Mouse (Mus musculus) midbrain, embryonic 10.5 days (tissue): ENCODE results near the gene Olfr521. TPM values are rescaled to one million over a fixed set of nuclear protein-coding genes. Genes with fewer than 3 reads are reported as not detected.
"Not testable (repeated sequence)": the region's sequence is repeated elsewhere in the genome, so short reads cannot be mapped to it uniquely, and the experiment has no call there.

Source experiments
- DNase-seq: peaks from one replicate; pipeline ENCODE4 v3.0.0-alpha.2; 2017; ENCODE audit warnings: low spot score
- H3K27ac ChIP-seq: fragments of 300-500 bp; sonication (generic); replicated peaks from 2 replicates; pipeline ENCODE4 v1.5.1; 2016; ENCODE audit warnings: mild to moderate bottlenecking
- H3K27me3 ChIP-seq: fragments of 300-500 bp; sonication (generic); 2 replicates; pipeline ENCODE4 v1.6.1; 2016; ENCODE audit warnings: low read depth, mild to moderate bottlenecking; ENCODE audit not compliant: poor library complexity, severe bottlenecking
- H3K36me3 ChIP-seq: fragments of 300-500 bp; sonication (generic); 2 replicates; pipeline ENCODE4 v1.6.1; 2016; ENCODE audit warnings: mild to moderate bottlenecking, moderate library complexity
- H3K4me1 ChIP-seq: fragments of 300-500 bp; sonication (generic); 2 replicates; pipeline ENCODE4 v1.6.1; 2016
- H3K4me3 ChIP-seq: fragments of 300-500 bp; sonication (generic); 2 replicates; pipeline ENCODE4 v1.5.1; 2016; ENCODE audit warnings: mild to moderate bottlenecking, moderate library complexity
- H3K9me3 ChIP-seq: fragments of 300-500 bp; sonication (generic); replicated peaks from 2 replicates; pipeline ENCODE4 v1.6.1; 2016; ENCODE audit warnings: mild to moderate bottlenecking
- WGBS: fragments of 180-500 bp; shearing (Covaris S2); methylation state at CpG from one replicate; pipeline ENCODE4 v1.1.7; 2016; 5-methylcytosine and 5-hydroxymethylcytosine counted together
- polyA plus RNA-seq: library from polyadenylated mRNA; unstranded; fragments of >200 nt; fragmentation: Nextera tagmentation; extraction: Ambion mirVana; gene quantifications from 2 replicates; pipeline ENCODE4 v1.2.1, GENCODE M21; 2016

Gene Olfr521
- polyA plus RNA-seq: not detected in 2 replicates

DNA sequence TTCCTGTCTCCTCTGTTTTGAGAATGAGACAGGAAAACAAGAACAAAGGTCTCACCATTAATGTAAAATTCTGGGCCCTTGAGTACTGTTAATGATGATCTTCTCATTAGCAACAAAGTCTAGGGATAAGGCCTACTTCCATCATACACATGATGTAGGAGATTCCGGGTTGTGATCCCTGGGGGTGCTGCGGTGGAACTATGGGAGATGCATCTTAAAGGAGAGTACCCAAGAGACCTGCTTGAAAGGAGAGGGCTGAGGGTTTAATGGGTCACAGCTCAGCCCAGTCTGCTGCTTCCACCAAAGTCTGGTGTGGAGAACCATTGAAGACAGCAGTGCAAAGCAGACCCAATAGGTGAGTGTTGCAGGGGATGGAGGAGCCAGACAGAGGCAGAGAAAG lies at the start of gene Olfr521:
TSS of gene Olfr521 (plus strand) at position 301 of the 400 bp plus-strand sequence.
- Histone ChIP-seq H3K4me1 (no peaks in the 10 kb centered on the region), H3K4me3 (no peak within 1 kb of the TSS), H3K9me3 (peaks cover 29% of the 10 kb centered on the region), H3K27me3 (no peaks in the 10 kb centered on the region), H3K27ac (no peak within 1 kb of the TSS), H3K36me3 (no peaks in the 10 kb centered on the region)
- no peak for DNase-seq
- 90% methylated on average over 2 of the region's 2 CpGs for WGBS

GRCm38 (mm10) chr7:99716536-99716935 lies 46.8 kb upstream of the Olfr521 start:
- DNase-seq: no peak
- H3K27me3 ChIP-seq: no peaks in the 10 kb centered on the region
- no peaks in the 10 kb centered on the region for H3K9me3 ChIP-seq
- H3K36me3 ChIP-seq: no peaks in the 10 kb centered on the region
- H3K4me3 ChIP-seq: no peak overlapping the region
- H3K27ac ChIP-seq: no peak overlapping the region
- 87% methylated on average over 2 of the region's 2 CpGs for WGBS
- no peaks in the 10 kb centered on the region for H3K4me1 ChIP-seq

- Histone ChIP-seq H3K27me3 (no peaks in the 10 kb centered on the region), H3K4me3 (no peak within 1 kb of the TSS), H3K4me1 (no peaks in the 10 kb centered on the region), H3K27ac (no peak within 1 kb of the TSS), H3K36me3 (no peaks in the 10 kb centered on the region), H3K9me3 (peaks cover 14% of the 10 kb centered on the region)
- peak; percentile 1 for DNase-seq
- 85% methylated on average over 2 of the region's 2 CpGs for WGBS
Observed at GRCm38 (mm10) chr7:99729973-99730372, 33.3 kb upstream of the Olfr521 start, which contains the start of gene Olfr520. Olfr520 (plus strand) TSS chr7:99730273.

GRCm38 (mm10) chr7:99734612-99735011 lies 28.7 kb upstream of the Olfr521 start:
- 91% methylated on average over 2 of the region's 2 CpGs for WGBS
- Histone ChIP-seq H3K4me1 (peaks cover 7% of the 10 kb centered on the region), H3K4me3 (no peak overlapping the region), H3K27ac (no peak overlapping the region), H3K9me3 (no peaks in the 10 kb centered on the region), H3K27me3 (no peaks in the 10 kb centered on the region), H3K36me3 (no peaks in the 10 kb centered on the region)
- no peak for DNase-seq

GRCm38 (mm10) chr7:99735491-99735890 lies 27.8 kb upstream of the Olfr521 start:
- not testable (repeated sequence) for H3K27me3 ChIP-seq, H3K36me3 ChIP-seq, H3K4me1 ChIP-seq, H3K27ac ChIP-seq, DNase-seq, H3K9me3 ChIP-seq, H3K4me3 ChIP-seq
- WGBS: 95% methylated on average over 9 of the region's 9 CpGs

DNA sequence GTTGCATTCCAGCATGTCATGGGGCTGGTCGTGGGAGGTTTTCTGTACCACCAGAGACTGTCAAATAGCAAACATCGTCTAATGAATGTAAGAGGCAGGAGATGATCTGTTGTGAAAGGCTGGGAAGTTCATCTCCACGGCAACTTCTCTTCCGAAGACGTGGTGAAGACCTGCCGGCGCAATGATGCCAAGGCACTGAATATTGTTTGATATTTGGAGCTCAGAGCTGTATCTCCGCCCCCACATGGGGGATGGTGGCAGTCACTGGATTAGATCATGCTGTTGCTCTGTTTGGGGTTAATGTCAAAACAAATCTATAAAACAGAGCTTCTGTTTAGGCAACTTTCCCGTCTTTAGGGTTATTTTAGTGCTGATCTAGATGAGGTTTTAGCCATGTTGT lies 24.0 kb upstream of the Olfr521 start:
- Histone ChIP-seq H3K4me1 (peaks cover 7% of the 10 kb centered on the region), H3K9me3 (no peaks in the 10 kb centered on the region), H3K27me3 (no peaks in the 10 kb centered on the region), H3K4me3 (no peak overlapping the region), H3K36me3 (no peaks in the 10 kb centered on the region), H3K27ac (no peak overlapping the region)
- 65% methylated on average over 9 of the region's 9 CpGs for WGBS
- DNase-seq: no peak

DNA sequence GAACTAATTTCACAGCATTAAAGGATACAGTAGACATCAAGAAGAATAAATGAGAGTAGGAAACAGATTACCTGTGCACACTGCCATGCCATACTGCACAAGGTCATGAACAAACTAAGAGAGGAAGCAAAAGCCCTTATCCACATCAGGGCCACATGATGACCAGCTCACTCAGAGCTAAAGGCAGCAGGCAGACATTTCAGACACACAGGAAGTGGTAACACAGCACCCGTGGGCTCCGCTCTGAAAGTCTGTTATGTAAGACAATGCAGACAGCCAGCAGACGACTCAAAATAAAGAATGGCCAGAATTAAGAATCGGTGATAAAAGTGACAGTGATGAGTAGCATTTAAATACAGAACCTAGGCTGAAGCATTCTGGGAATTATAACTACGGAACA lies 18.1 kb downstream of the Olfr521 start:
- Histone ChIP-seq H3K27ac (no peak overlapping the region), H3K36me3 (no peaks in the 10 kb centered on the region), H3K9me3 (no peaks in the 10 kb centered on the region), H3K4me1 (no peaks in the 10 kb centered on the region), H3K27me3 (no peaks in the 10 kb centered on the region), H3K4me3 (no peak overlapping the region)
- 86% methylated on average over 5 of the region's 5 CpGs for WGBS
- DNase-seq: no peak

- H3K4me1 ChIP-seq: peaks cover under 1% of the 10 kb centered on the region; the same call in 1 of the 2 replicates
- no peak overlapping the region for H3K27ac ChIP-seq
- H3K9me3 ChIP-seq: no peaks in the 10 kb centered on the region
- no peak overlapping the region for H3K4me3 ChIP-seq
- no peak for DNase-seq
- H3K36me3 ChIP-seq: no peaks in the 10 kb centered on the region
- 77% methylated on average over 2 of the region's 2 CpGs for WGBS
- H3K27me3 ChIP-seq: no peaks in the 10 kb centered on the region
Observed at GRCm38 (mm10) chr7:99781916-99782315, 18.6 kb downstream of the Olfr521 start.

DNA sequence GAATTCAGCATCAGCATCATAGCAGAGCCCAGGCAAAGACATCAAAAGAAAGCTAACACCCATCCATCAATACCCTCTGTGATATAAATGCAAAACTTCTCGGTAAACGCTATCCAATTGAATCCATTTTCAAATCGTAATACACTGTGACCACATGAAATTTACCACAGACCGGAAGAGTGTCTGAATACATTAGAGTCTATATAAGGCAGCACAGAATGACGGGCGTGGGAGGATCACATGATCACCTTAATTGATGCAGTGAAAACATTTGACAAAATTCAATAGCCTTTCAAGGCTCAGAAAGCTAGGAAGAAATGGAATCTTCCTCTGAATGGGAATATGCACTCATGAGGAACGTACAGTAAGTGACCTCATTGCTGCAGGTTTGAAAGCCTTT lies 20.1 kb downstream of the Olfr521 start:
- H3K27ac ChIP-seq: no peak overlapping the region
- H3K4me1 ChIP-seq: peaks cover 9% of the 10 kb centered on the region
- H3K36me3 ChIP-seq: no peaks in the 10 kb centered on the region
- H3K4me3 ChIP-seq: no peak overlapping the region
- DNase-seq: no peak
- no peaks in the 10 kb centered on the region for H3K9me3 ChIP-seq
- no peaks in the 10 kb centered on the region for H3K27me3 ChIP-seq
- 92% methylated on average over 7 of the region's 7 CpGs for whole genome bisulfite sequencing

DNA sequence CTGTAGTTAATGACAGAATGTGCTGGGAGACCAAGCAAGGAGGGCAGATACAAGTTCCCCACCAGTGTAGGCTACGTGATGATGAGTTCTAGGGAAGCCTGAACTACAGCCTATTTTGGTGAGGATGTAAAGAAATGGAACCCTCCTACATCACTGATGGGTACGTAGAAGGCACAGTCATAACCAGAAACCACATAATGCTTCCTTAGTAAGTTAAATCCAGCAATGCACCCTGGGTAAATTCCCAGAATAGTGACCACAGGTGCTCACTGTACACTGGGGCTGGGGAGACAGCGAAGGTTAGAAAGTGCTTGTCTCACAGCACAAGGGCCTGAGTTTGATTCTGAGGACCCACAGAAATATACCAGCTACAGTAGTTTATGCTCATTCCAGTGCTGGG lies 22.2 kb downstream of the Olfr521 start:
- Histone ChIP-seq H3K27ac (no peak overlapping the region), H3K4me1 (peaks cover 12% of the 10 kb centered on the region), H3K4me3 (no peak overlapping the region), H3K36me3 (no peaks in the 10 kb centered on the region), H3K27me3 (no peaks in the 10 kb centered on the region), H3K9me3 (no peaks in the 10 kb centered on the region)
- 89% methylated on average over 3 of the region's 3 CpGs for WGBS
- no peak for DNase-seq

- 87% methylated on average over 3 of the region's 3 CpGs for WGBS
- Histone ChIP-seq H3K4me1 (peaks cover 12% of the 10 kb centered on the region), H3K9me3 (no peaks in the 10 kb centered on the region), H3K36me3 (no peaks in the 10 kb centered on the region), H3K4me3 (no peak overlapping the region), H3K27me3 (no peaks in the 10 kb centered on the region), H3K27ac (no peak overlapping the region)
- no peak for DNase-seq
Observed at GRCm38 (mm10) chr7:99786774-99787173, 23.5 kb downstream of the Olfr521 start.

DNA sequence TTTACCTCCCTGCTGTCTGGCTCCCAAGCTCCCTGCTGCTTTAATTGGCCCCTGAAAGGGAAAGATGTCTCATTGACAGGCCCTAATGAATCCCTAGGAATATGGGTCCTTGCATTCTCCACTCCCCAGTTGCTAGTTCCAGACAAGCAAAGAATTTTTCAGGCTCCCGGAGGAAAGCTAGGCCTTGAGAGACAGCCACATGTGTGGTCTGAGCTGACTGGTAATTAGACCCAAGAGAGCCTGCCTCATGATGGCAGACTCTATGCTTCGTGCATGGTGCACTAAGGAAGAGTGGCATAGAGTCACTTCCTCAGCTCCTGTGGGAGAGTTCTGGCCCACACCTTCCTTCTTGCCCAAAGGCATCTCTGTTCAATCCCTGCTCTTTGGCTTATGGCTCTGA lies 24.6 kb downstream of the Olfr521 start:
- Histone ChIP-seq H3K36me3 (no peaks in the 10 kb centered on the region), H3K9me3 (no peaks in the 10 kb centered on the region), H3K4me3 (no peak overlapping the region), H3K27me3 (no peaks in the 10 kb centered on the region), H3K27ac (no peak overlapping the region), H3K4me1 (peaks cover 12% of the 10 kb centered on the region)
- 59% methylated on average over 2 of the region's 2 CpGs for WGBS
- no peak for DNase-seq

DNA sequence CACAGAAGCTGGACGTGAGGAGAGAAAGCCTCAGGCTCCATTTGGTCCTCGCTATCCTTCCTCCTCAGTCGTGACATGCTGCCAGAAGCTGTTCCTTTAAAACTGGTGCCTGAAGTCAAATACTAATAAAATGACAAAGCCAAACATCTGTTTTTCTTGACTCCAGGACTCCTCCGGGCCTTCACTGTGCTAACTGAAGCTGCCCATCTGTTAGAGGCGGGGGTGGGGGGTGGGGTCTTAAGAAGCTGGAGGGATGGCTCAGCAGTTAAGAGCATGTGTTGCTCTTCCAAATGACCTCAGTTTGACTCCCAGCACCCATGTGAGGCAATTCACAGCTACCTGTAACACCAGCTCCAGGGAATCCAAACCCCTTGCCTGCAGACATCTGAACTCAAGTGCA lies 25.3 kb downstream of the Olfr521 start:
- no peak for DNase-seq
- no peaks in the 10 kb centered on the region for H3K36me3 ChIP-seq
- WGBS: 78% methylated on average over 5 of the region's 5 CpGs
- H3K27me3 ChIP-seq: no peaks in the 10 kb centered on the region
- no peak overlapping the region for H3K27ac ChIP-seq
- peaks cover 12% of the 10 kb centered on the region for H3K4me1 ChIP-seq
- H3K4me3 ChIP-seq: no peak overlapping the region
- no peaks in the 10 kb centered on the region for H3K9me3 ChIP-seq

DNA sequence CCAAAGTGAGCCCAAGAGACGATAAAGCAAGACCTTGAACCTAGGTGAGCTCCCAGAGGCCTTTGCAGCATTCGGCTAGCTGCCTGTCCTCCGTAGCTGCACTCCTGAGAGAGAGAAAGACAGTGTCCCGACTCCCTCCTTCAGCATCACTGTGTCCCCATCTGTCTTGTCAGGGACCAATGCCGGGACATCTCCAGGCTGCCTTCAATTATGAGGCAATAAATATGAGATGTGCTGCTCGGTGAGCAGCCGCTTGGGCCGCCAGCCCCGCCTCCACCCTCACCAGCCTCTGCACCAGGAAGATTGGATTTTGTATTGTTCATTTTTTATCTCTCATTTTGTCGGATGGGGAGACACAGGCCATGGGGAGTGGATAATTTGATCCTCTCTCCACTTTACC lies 27.5 kb downstream of the Olfr521 start:
- H3K4me1 ChIP-seq: peaks cover 21% of the 10 kb centered on the region
- no peak overlapping the region for H3K27ac ChIP-seq
- H3K9me3 ChIP-seq: no peaks in the 10 kb centered on the region
- H3K27me3 ChIP-seq: peaks cover 15% of the 10 kb centered on the region; the same call in 1 of the 2 replicates
- H3K36me3 ChIP-seq: no peaks in the 10 kb centered on the region
- DNase-seq: no peak
- no peak overlapping the region for H3K4me3 ChIP-seq
- WGBS: 89% methylated on average over 10 of the region's 10 CpGs
